In the genomic region with DNA sequence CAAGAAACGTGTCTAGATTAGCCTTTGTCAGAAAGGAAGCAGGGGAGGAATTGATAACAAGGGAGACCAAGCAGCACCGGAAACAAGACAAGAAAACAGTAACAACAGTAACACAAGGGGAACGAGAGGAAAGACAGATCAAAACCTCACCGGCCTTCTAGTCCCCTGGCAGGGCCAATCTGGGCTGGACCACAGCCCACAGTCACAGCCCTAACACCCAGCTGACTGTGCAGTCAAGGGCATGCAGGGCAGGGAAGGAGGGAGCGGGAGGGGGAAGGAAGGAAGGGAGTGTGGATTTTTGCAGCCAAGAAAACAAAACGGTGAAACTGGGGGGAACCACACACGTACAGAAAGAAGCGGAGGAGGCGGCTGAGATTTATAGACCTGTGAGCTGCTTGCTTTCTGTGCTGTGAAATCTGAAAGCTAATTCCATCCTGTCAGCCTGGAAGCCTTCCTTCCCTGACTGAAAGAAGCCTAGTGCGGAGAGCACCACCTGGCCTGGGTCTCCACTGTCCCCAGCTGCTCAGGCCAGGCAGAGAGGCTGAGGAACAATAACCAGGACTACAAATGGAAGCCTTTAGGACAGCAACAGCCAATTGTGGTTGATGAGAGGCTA, we compare ENCODE assay signal across 9 mouse cellular contexts. TPM values are rescaled to one million over a fixed set of nuclear protein-coding genes. Genes with fewer than 3 reads are reported as not detected.
DNase-seq lines count a peak whose midpoint lies in the region; ATAC-seq lines count a peak whose summit lies in the region.
"Had no signal": no experiment of that assay in that cellular context is flagged by ENCODE, and none has a peak within 500 bp of the region (broad histone marks: within the 10 kb centered on the region; RNA-seq: fewer than 3 reads in every experiment).

No protein-coding gene starts in this region.

- no peak overlapping the region for H3K27ac ChIP-seq in forebrain, embryonic 11.5 days (ENCODE audit: low read depth, low read length)
- no peak overlapping the region for H3K27ac ChIP-seq in forebrain, embryonic 16.5 days (ENCODE audit: low read length)
- 0 out of 2 replicates have a peak overlapping the region, but pooled peaks have one; percentile 15 for H3K27ac ChIP-seq in limb, embryonic 11.5 days (replicated peaks; ENCODE audit: low read depth, low read length)

- no peaks in the 10 kb centered on the region for H3K27me3 ChIP-seq in forebrain, embryonic 11.5 days (ENCODE audit: control insufficient read depth, insufficient read depth, low read length)
- no peaks in the 10 kb centered on the region for H3K27me3 ChIP-seq in forebrain, embryonic 16.5 days (replicated peaks; ENCODE audit: control insufficient read depth, insufficient read depth, low read length)
- H3K27me3 ChIP-seq in limb, embryonic 11.5 days (ENCODE audit: control insufficient read depth, insufficient read depth, low read length), result no peaks in the 10 kb centered on the region

- no peaks in the 10 kb centered on the region for H3K4me1 ChIP-seq in forebrain, embryonic 11.5 days (replicated peaks; ENCODE audit: control insufficient read depth, insufficient read depth, low read length)
- H3K4me1 ChIP-seq in forebrain, embryonic 16.5 days (replicated peaks; ENCODE audit: control insufficient read depth, insufficient read depth, low read length), result no peaks in the 10 kb centered on the region
- no peaks in the 10 kb centered on the region for H3K4me1 ChIP-seq in limb, embryonic 11.5 days (ENCODE audit: control insufficient read depth, insufficient read depth, low read length)

- H3K9me3 ChIP-seq in forebrain, embryonic 11.5 days (ENCODE audit: control insufficient read depth, low read length), result no peaks in the 10 kb centered on the region; the same call in 1 of the 2 replicates
- no peaks in the 10 kb centered on the region for H3K9me3 ChIP-seq in forebrain, embryonic 16.5 days (ENCODE audit: control insufficient read depth, low read length)
- no peaks in the 10 kb centered on the region for H3K9me3 ChIP-seq in limb, embryonic 11.5 days (ENCODE audit: control insufficient read depth, low read length)

- intact Hi-C loops in heart, postnatal 14 days (cut with DNase I), result no loop called here

- H3K4me3 ChIP-seq in forebrain, embryonic 11.5 days (ENCODE audit: low read depth, low read length), result no peak overlapping the region
- H3K4me3 ChIP-seq in forebrain, embryonic 16.5 days (replicated peaks; ENCODE audit: low read length), result no peak overlapping the region
- H3K4me3 ChIP-seq in limb, embryonic 11.5 days (ENCODE audit: low read depth, low read length), result no peak overlapping the region
- H3K4me3 ChIP-seq: erythroblast, embryonic 14.5 days had no signal

- H3K36me3 ChIP-seq in forebrain, embryonic 11.5 days (ENCODE audit: control insufficient read depth, insufficient read depth, low read length), result no peaks in the 10 kb centered on the region
- H3K36me3 ChIP-seq in forebrain, embryonic 16.5 days (ENCODE audit: control insufficient read depth, insufficient read depth), result no peaks in the 10 kb centered on the region
- peaks cover 2% of the 10 kb centered on the region; the same call in 1 of the 2 replicates for H3K36me3 ChIP-seq in limb, embryonic 11.5 days (ENCODE audit: control insufficient read depth, insufficient read depth, low read length)

- H3K9ac ChIP-seq in forebrain, embryonic 11.5 days (ENCODE audit: low read length), result no peak overlapping the region
- no peak overlapping the region for H3K9ac ChIP-seq in forebrain, embryonic 16.5 days (replicated peaks; ENCODE audit: low read depth, low read length)
- H3K9ac ChIP-seq in limb, embryonic 11.5 days (ENCODE audit: low read length), result 0 out of 2 replicates have a peak overlapping the region, but pooled peaks have one; percentile 14

- no peak for ATAC-seq in forebrain, embryonic 11.5 days (replicated peaks; ENCODE audit: low FRiP score)
- no peak for ATAC-seq in forebrain, embryonic 16.5 days
- no peak for ATAC-seq in limb, embryonic 11.5 days (ENCODE audit: insufficient number of reproducible peaks, low FRiP score, low TSS enrichment, low read depth)
- ATAC-seq in erythroid progenitor cell, adult 5-6 weeks (replicated peaks; ENCODE audit: low FRiP score, poor library complexity, severe bottlenecking), result no peak

- H3K4me2 ChIP-seq in forebrain, embryonic 11.5 days (ENCODE audit: low read depth, low read length, severe bottlenecking), result no peak overlapping the region
- no peak overlapping the region for H3K4me2 ChIP-seq in forebrain, embryonic 16.5 days (ENCODE audit: low read length)
- no peak overlapping the region for H3K4me2 ChIP-seq in limb, embryonic 11.5 days (ENCODE audit: low read depth, severe bottlenecking)

- WGBS in forebrain, embryonic 11.5 days, result 84% methylated on average over 10 of the region's 10 CpGs
- 54% methylated on average over 10 of the region's 10 CpGs for whole genome bisulfite sequencing in forebrain, embryonic 16.5 days
- 67% methylated on average over 10 of the region's 10 CpGs for WGBS in limb, embryonic 11.5 days

- DNase-seq in forebrain, embryonic 11.5 days (ENCODE audit: low spot score), result peak; percentile 44
- peak; percentile 85 for DNase-seq in adrenal gland, postnatal 14 days
- DNase-seq in heart, postnatal 14 days, result peak; percentile 60 to 71
- no peak for DNase-seq in limb, embryonic 11.5 days (ENCODE audit: low spot score)
- peak; percentile 62 for DNase-seq in right cerebral cortex, postnatal 25 days
- no peak for DNase-seq in urinary bladder, postnatal 10 days (ENCODE audit: low spot score)

RNA-seq across cellular contexts. Expression of gene 4931414P19Rik, which starts 13.4 kb away (rescaled TPM):
- polyA plus RNA-seq in forebrain, embryonic 11.5 days (2014; fragmentation: Nextera tagmentation; extraction: Ambion mirVana), result 9.6 and 9.9 TPM in 2 replicates
- polyA plus RNA-seq in forebrain, embryonic 16.5 days (2015; fragmentation: Nextera tagmentation; extraction: Ambion mirVana), result 6.9 and 8.3 TPM in 2 replicates
- 5.4 and 6.2 TPM in 2 replicates for total RNA-seq in adrenal gland, postnatal 14 days (2021)
- total RNA-seq in heart, postnatal 14 days (2021), result 1 to 10 TPM; 5.0 to 6.0 TPM
- polyA plus RNA-seq in limb, embryonic 11.5 days (2014; fragmentation: Nextera tagmentation; extraction: Ambion mirVana), result 6.8 and 7.8 TPM in 2 replicates
- total RNA-seq in erythroid progenitor cell, adult 5-6 weeks (2015; ENCODE audit: low replicate concordance), result 1.3 and 14.1 TPM in 2 replicates
- total RNA-seq in erythroid progenitor cell, adult 5-6 weeks (2017; ENCODE audit: low replicate concordance), result 2.2 and 4.7 TPM in 2 replicates

RNA-seq across cellular contexts. Expression of gene Ajuba, which starts 15.1 kb away (rescaled TPM):
- polyA plus RNA-seq in forebrain, embryonic 11.5 days (2014; fragmentation: Nextera tagmentation; extraction: Ambion mirVana), result 51.6 and 59.7 TPM in 2 replicates
- polyA plus RNA-seq in forebrain, embryonic 16.5 days (2015; fragmentation: Nextera tagmentation; extraction: Ambion mirVana), result 8.1 and 8.2 TPM in 2 replicates
- 18.2 and 23.3 TPM in 2 replicates for total RNA-seq in adrenal gland, postnatal 14 days (2021)
- total RNA-seq in heart, postnatal 14 days (2021), result 10 to 100 TPM; 10.2 to 10.7 TPM
- polyA plus RNA-seq in limb, embryonic 11.5 days (2014; fragmentation: Nextera tagmentation; extraction: Ambion mirVana), result 38.5 and 41.8 TPM in 2 replicates
- total RNA-seq in erythroid progenitor cell, adult 5-6 weeks (2015; ENCODE audit: low replicate concordance), result 2.5 TPM in 1 of 2 replicates, not detected in the other
- not detected in 2 replicates for total RNA-seq in erythroid progenitor cell, adult 5-6 weeks (2017; ENCODE audit: low replicate concordance)
- polyA plus RNA-seq: erythroblast, embryonic 14.5 days had no signal

RNA-seq across cellular contexts. Expression of gene Psmb5, which starts 25.4 kb away (rescaled TPM):
- 414 and 455 TPM in 2 replicates for polyA plus RNA-seq in forebrain, embryonic 11.5 days (2014; fragmentation: Nextera tagmentation; extraction: Ambion mirVana)
- 399 and 428 TPM in 2 replicates for polyA plus RNA-seq in forebrain, embryonic 16.5 days (2015; fragmentation: Nextera tagmentation; extraction: Ambion mirVana)
- 248 and 259 TPM in 2 replicates for total RNA-seq in adrenal gland, postnatal 14 days (2021)
- 100 to 1,000 TPM; 186 to 196 TPM for total RNA-seq in heart, postnatal 14 days (2021)
- polyA plus RNA-seq in limb, embryonic 11.5 days (2014; fragmentation: Nextera tagmentation; extraction: Ambion mirVana), result 474 and 488 TPM in 2 replicates
- 44.9 and 56.2 TPM in 2 replicates for total RNA-seq in erythroid progenitor cell, adult 5-6 weeks (2015; ENCODE audit: low replicate concordance)
- 8.7 and 14.7 TPM in 2 replicates for total RNA-seq in erythroid progenitor cell, adult 5-6 weeks (2017; ENCODE audit: low replicate concordance)

RNA-seq across cellular contexts. Expression of gene Psmb11, which starts 28.8 kb away (rescaled TPM):
- 0.05 TPM in 1 of 2 replicates, not detected in the other for polyA plus RNA-seq in forebrain, embryonic 11.5 days (2014; fragmentation: Nextera tagmentation; extraction: Ambion mirVana)
- not detected in 2 replicates for polyA plus RNA-seq in forebrain, embryonic 16.5 days (2015; fragmentation: Nextera tagmentation; extraction: Ambion mirVana)
- total RNA-seq in adrenal gland, postnatal 14 days (2021), result not detected in 2 replicates
- total RNA-seq in heart, postnatal 14 days (2021), result 1 to 10 TPM in 1 of 2 experiments, not detected in 1; 1.1 TPM
- 0.20 TPM in 1 of 2 replicates, not detected in the other for polyA plus RNA-seq in limb, embryonic 11.5 days (2014; fragmentation: Nextera tagmentation; extraction: Ambion mirVana)
- not detected in 2 replicates for total RNA-seq in erythroid progenitor cell, adult 5-6 weeks (2015; ENCODE audit: low replicate concordance)
- total RNA-seq in erythroid progenitor cell, adult 5-6 weeks (2017; ENCODE audit: low replicate concordance), result not detected in 2 replicates
- polyA plus RNA-seq: erythroblast, embryonic 14.5 days had no signal

RNA-seq across cellular contexts. Expression of gene Haus4, which starts 38.0 kb away (rescaled TPM):
- 50.6 and 55.5 TPM in 2 replicates for polyA plus RNA-seq in forebrain, embryonic 11.5 days (2014; fragmentation: Nextera tagmentation; extraction: Ambion mirVana)
- polyA plus RNA-seq in forebrain, embryonic 16.5 days (2015; fragmentation: Nextera tagmentation; extraction: Ambion mirVana), result 25.9 and 29.2 TPM in 2 replicates
- 27.6 and 29.3 TPM in 2 replicates for total RNA-seq in adrenal gland, postnatal 14 days (2021)
- 1 to 10 TPM; 5.2 to 6.1 TPM for total RNA-seq in heart, postnatal 14 days (2021)
- polyA plus RNA-seq in limb, embryonic 11.5 days (2014; fragmentation: Nextera tagmentation; extraction: Ambion mirVana), result 52.4 and 53.1 TPM in 2 replicates
- 63.4 and 91.4 TPM in 2 replicates for total RNA-seq in erythroid progenitor cell, adult 5-6 weeks (2015; ENCODE audit: low replicate concordance)
- total RNA-seq in erythroid progenitor cell, adult 5-6 weeks (2017; ENCODE audit: low replicate concordance), result 43.3 and 75.6 TPM in 2 replicates

Comparison
In these comparisons a context has a peak if more than half of its experiments do, and no peak if none do; other contexts are left out.
1. DNase-seq: peak in forebrain, embryonic 11.5 days (single experiment), adrenal gland, postnatal 14 days (single experiment), heart, postnatal 14 days (2 of 2) and right cerebral cortex, postnatal 25 days (single experiment); none in limb, embryonic 11.5 days (single experiment) and urinary bladder, postnatal 10 days (single experiment).